Mouse (Mus musculus) embryonic fibroblast, embryonic 13.5 days (primary cell): Measurements from ENCODE around the gene Lrba. TPM values are rescaled to one million over a fixed set of nuclear protein-coding genes. Genes with fewer than 3 reads are reported as not detected.

Source experiments
- H3K27ac ChIP-seq: 2 replicates; pipeline ENCODE4 v1.5.1; 2012; ENCODE audit warnings: low read length, control low read depth, inconsistent platforms; ENCODE audit not compliant: insufficient read depth
- H3K4me1 ChIP-seq: 2 replicates; pipeline ENCODE4 v1.6.1; 2011; ENCODE audit warnings: low read length; ENCODE audit not compliant: control insufficient read depth, insufficient read depth
- H3K4me3 ChIP-seq: 2 replicates; pipeline ENCODE4 v1.5.1; 2011; ENCODE audit warnings: mild to moderate bottlenecking, control low read depth, low read length; ENCODE audit not compliant: insufficient read depth
- CTCF ChIP-seq: IDR thresholded peaks from 2 replicates; pipeline ENCODE4 v1.5.1; 2011; ENCODE audit warnings: mild to moderate bottlenecking, control low read depth, low read length, moderate library complexity, borderline replicate concordance; ENCODE audit not compliant: insufficient read depth
- POLR2A ChIP-seq: IDR thresholded peaks from 2 replicates; pipeline ENCODE4 v1.6.1; 2011; ENCODE audit warnings: low read depth, mild to moderate bottlenecking, control low read depth, low read length, moderate library complexity
- polyA plus RNA-seq: library from polyadenylated mRNA; stranded (reverse); fragments of >200 nt; gene quantifications from 2 replicates; pipeline ENCODE4 v1.2.4, GENCODE M21; 2011; ENCODE audit warnings: low read depth; ENCODE audit not compliant: missing spikeins, insufficient read length

The Lrba gene
- polyA plus RNA-seq, 1 experiment: 17.8 TPM

DNA sequence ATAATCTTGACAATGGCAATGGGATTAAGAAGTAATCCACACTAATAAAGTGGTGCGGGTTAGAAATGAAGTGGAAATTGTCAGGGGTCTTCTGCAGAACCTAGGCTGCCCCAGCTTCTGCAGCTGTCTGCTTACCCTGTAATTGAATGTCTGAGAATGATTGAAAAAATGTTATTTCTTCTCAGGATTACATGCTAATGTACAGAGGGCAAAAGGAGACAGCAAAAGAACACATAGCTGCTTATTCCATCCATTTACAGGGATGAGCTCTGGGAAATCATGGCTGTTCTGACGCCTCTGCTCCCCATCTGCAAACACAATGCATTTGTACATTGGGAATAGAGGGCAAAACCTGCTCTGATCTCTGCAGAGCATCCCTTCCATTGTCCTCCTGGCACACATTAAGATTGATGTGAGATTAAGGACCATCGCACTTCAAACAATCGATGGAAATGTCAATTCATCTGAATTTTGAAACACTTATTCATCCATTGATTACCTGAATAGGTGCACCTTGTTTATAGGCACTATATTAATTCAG lies 316.7 kb downstream of the Lrba start:
- no peak for TF ChIP-seq CTCF
- H3K4me3 ChIP-seq: no peak overlapping the region
- H3K4me1 ChIP-seq: peaks cover 3% of the 10 kb centered on the region; the same call in 1 of the 2 replicates
- H3K27ac ChIP-seq: no peak overlapping the region

DNA sequence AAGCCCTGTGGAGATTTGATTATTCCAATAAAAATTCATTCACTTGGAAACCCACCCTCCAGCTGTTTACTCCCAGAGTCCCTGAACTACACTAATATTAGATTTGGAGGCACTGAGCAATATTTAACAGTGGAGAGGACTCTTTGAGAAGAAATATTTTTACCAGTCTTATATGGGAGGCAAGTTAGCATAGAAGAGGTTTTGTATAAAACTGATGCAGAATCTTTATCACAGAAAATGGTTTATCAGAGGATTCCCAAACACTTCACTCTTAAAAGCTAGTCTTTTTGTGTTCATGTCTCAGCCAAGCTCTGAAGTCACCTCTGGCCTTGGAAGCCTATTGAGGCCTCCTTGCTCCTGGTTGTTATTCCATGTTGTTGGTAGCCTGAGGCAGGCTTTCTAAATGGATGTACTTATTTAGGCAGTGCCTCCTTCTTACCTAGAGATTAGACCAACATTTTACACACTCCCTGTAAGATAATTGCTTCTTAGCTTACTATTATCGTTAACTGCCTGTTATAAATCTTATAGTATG lies 317.4 kb downstream of the Lrba start:
- Histone ChIP-seq H3K4me3 (no peak overlapping the region), H3K4me1 (peaks cover 3% of the 10 kb centered on the region; the same call in 1 of the 2 replicates), H3K27ac (no peak overlapping the region)
- TF ChIP-seq POLR2A (no peak), CTCF (no peak)

DNA sequence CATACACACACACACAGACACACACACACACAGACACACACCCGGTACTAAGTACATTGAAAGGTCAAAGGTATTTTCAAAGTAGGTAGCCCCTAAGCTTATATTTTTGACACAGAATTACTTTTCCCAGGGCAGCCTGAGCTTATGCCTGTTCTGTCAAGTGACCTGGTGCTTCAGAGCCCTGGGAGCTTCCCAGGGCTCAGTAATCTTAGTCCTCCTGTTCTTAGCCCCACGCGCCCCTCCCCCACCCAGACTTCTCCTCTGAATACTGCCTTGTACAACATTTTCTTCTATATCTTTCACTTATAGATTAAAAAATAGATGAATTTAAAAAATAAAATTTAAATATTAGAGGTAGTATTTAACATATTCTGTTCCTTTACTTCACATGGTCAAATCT lies 320.3 kb downstream of the Lrba start:
- TF ChIP-seq CTCF (no peak), POLR2A (no peak)
- Histone ChIP-seq H3K27ac (no peak overlapping the region), H3K4me1 (no peaks in the 10 kb centered on the region), H3K4me3 (peak overlapping the region; percentile 28)

DNA sequence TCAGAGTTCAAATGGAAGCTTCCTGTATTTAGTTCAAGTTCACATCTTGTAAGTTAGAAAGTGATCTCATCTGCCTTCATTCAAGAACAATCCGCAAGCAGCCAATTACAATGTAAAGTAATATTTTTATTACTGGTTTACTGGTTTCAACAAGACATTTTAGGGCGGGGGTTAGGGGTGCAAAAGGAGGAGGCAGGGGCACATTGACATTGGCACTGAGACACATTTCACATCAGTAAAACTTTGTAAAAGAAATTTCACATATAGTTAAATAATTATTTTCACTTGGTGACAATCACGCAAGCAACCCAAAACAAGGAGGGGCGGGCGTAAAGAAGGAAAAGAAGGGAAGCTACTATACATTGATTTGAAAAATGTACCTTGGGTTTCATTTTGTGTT lies 321.5 kb downstream of the Lrba start:
- Histone ChIP-seq H3K27ac (peak overlapping the region; percentile 48; the same call in 1 of the 2 replicates), H3K4me1 (no peaks in the 10 kb centered on the region), H3K4me3 (peak overlapping the region; percentile 36)
- TF ChIP-seq POLR2A (no peak), CTCF (no peak)

DNA sequence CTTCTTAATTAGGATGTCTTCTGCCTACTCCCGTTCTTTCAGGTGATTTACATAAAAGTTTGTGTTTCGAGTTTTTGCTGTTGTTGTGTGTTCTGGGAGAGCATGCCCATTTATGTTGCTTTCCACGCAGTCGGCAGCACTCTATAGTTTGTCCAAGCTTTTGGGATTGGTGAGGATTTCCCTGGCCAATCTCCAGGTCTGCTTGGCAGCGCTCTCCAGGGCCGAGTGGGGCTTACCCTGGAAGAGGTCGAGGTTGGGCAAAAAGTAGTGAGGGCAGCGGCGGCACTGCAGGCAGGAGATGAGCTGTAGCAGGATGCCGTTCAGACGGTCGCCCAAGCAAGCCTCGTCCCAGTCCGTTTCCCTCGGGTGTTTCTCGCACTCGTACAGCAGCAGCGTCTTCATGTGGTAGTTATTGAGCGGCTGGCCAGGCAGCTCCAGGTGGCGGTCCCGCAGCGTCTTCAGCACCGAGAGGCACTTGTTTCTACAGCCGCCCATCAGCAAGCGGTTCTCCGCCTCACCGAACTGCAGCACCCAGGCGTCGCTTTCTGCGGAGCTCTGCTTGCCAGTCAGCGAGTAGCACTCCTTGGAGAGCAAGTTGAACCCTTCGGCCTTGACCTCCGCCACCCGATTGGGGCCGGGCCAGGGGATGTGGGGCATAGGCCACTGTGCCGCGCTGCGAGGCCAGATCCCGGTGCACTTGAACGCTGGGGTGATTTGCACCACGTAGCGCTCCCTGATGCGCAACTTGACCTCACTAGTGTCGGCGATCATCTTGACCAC lies 322.2 kb downstream of the Lrba start:
- Histone ChIP-seq H3K4me1 (no peaks in the 10 kb centered on the region), H3K4me3 (peak overlapping the region; percentile 36), H3K27ac (peak overlapping the region; percentile 48)
- TF ChIP-seq POLR2A (no peak), CTCF (no peak)

DNA sequence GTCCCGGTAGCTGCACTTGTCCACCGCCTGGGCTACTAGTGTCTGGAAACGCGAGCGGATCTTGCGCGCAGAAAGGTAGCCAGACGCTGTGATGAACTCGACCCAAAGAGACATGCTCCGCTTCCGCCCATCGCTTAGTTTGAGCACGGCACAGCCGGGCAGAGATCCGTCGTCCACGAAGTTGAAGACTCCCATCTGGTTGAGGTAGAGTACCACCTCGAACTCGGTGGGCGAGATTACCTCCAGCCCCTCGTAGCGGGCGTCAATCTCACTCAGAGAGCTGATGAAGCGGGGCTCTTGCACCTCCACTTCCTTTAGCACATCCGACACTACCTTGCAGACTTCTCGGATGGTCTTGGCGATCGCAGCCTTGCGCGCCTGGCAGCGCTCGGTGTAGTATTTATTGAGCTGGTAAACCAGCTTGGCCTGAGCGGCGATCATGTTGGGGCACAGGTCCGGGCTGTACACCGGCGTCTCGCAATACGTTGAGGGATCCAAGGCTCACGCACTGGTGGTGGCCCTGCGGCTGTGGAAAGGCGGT lies 322.8 kb downstream of the Lrba start:
- TF ChIP-seq CTCF (no peak), POLR2A (no peak)
- no peaks in the 10 kb centered on the region for H3K4me1 ChIP-seq
- H3K4me3 ChIP-seq: peak overlapping the region; percentile 36
- peak overlapping the region; percentile 48 for H3K27ac ChIP-seq

DNA sequence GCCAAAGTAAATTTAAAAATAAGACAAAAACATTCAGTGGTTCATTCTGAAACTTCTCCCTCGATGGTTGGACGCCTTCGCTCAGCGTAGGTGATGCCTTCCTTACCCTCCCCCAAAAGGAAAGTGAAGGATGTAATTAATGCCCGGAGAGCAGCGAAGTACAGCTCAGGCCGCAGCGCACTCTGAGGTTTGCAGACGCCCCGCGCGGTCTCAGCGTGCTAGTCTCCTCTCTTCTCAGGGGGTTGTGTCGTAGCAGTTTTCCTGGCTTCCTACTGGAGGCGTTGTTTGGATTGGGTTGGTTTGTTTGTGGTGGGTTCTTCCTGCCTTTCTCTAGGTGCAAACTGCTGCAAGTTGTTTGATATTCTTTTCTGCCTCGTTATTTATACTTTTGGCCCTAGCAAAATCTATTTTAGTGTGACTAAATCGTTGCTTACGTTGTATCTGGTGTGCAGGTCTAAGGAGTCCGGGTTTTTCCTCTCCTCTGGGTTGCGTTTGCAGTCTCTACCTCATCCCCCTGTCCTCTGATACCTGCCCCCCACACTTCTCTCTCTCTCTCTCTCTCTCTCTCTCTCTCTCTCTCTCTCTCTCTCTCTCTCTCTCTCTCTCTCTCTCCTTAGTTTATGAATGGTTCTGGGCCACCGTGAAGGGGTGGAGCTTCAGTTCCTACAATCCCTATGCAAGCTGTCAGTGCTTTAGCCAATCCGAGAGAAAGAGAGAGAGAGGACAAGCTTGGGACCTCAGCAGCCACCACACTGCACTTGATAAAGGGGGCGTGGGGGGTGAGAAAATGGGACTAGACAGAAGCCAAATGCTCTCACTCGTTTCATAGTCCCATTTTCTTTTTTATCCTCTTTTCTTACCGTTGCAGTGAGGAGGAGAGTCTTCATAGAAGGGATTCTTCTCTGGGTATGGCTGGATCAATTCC lies 323.9 kb downstream of the Lrba start, which contains the start of gene Mab21l2:
Gene Mab21l2, minus strand, starts transcription at position 539 of the 925 bp plus-strand sequence.
- H3K4me1 ChIP-seq: no peaks in the 10 kb centered on the region
- H3K27ac ChIP-seq: peak within 1 kb of the TSS; percentile 55
- TF ChIP-seq POLR2A (peak; percentile 67), CTCF (no peak)
- peak within 1 kb of the TSS; percentile 36 for H3K4me3 ChIP-seq

DNA sequence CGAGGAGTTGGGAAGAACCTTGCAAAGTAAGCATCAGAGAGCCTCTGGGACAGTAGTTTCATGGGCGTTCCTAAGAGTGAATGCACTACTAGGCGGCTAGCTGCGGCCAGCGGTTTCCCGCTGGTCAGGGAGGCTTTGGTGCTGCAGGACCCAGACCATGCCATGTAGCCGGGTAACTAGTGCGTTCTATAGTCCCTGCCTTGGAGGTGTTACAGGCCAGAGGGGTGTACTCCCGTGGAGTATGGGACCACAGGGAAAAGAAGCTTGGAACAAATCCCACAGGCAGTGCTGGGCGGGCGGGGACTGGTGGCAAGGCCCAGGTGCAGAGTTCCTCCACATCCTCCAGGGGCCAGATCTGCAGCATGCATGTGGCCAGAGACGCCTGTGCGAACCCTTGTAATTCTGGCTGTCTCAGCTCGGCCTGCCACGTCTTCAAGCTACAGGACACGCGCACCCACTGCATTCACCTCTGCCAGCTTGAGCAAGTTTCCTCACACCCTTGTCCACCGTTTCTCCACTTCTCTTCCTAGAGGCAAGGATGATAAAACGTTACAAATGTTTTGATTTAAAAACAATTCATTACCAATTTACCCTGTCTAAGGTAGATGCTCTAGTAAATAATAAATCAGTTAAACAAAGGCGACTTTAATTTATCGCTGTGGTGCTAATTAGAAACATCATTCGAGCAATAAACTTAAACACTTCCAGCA lies 326.0 kb downstream of the Lrba start:
- H3K4me3 ChIP-seq: peak overlapping the region; percentile 25
- H3K4me1 ChIP-seq: no peaks in the 10 kb centered on the region
- no peak for TF ChIP-seq CTCF
- no peak; the same call in 1 of the 2 replicates for TF ChIP-seq POLR2A
- H3K27ac ChIP-seq: peak overlapping the region; percentile 48
